Mouse (Mus musculus): ENCODE results near the gene Tiam1. TPM values are rescaled to one million over a fixed set of nuclear protein-coding genes. Genes with fewer than 3 reads are reported as not detected.
A peak's percentile ranks its signal among the peaks of the same experiment; 100 is the strongest.

The Tiam1 gene
- polyA plus RNA-seq, 1 experiment from 2014 or later, result 11.5 TPM

DNA sequence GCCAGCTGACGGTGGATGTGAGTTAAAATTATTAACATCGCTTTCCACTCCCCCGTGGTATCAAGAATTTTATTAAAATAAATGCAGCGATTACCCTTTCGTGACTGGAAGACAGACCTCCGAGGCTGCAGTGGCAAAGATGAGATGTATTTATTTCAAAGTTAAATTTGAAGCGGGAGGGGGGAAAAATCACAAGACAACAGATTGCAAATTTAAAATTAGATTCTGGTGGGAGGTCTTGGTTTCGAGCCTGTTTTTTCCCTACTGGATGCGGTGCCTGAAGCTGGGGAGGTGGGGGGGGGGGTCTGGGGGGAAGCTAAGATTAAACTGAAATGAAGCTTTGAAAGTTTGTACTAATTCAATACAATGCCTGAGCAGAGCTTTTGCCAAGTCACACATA lies 235.9 kb downstream of the Tiam1 start:
- Histone ChIP-seq H3K9ac (replicated peaks; ENCODE audit: low read length) (no peak overlapping the region), H3K27me3 (ENCODE audit: insufficient read depth, low read length) (no peaks in the 10 kb centered on the region), H3K4me3 (ENCODE audit: low read length) (no peak overlapping the region), H3K27ac (ENCODE audit: low read length) (no peak overlapping the region), H3K9me3 (ENCODE audit: low read length) (no peaks in the 10 kb centered on the region), H3K4me2 (replicated peaks; ENCODE audit: low read depth, low read length) (no peak overlapping the region), H3K36me3 (ENCODE audit: insufficient read depth, low read length) (no peaks in the 10 kb centered on the region), H3K4me1 (ENCODE audit: insufficient read depth, low read length) (peaks cover 4% of the 10 kb centered on the region; the same call in 1 of the 2 replicates)
- ATAC-seq (ENCODE audit: low FRiP score, low TSS enrichment), result no peak
- WGBS, result 66% methylated on average over 9 of the region's 9 CpGs

DNA sequence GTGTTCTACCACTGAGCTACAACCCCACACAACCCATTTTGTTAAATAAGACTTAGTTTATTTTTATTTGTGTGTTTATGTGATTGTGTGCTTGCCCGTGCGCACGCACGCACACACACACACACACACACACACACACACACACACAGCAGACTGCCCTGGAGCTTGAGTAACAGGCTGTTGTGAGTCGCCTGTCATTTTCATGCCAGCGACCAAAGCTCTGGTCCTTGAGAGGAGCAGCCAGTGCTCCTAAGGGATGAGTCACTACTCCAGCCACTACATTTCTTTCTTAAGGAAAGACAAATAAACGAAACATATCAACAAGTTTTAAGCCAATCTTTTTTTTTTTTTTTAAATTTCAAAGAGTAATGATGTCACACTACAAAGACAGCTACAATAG lies 236.7 kb downstream of the Tiam1 start:
- Histone ChIP-seq H3K9ac (replicated peaks; ENCODE audit: low read length) (no peak overlapping the region), H3K9me3 (ENCODE audit: low read length) (no peaks in the 10 kb centered on the region), H3K4me1 (ENCODE audit: insufficient read depth, low read length) (peaks cover 3% of the 10 kb centered on the region), H3K27me3 (ENCODE audit: insufficient read depth, low read length) (no peaks in the 10 kb centered on the region), H3K36me3 (ENCODE audit: insufficient read depth, low read length) (no peaks in the 10 kb centered on the region), H3K4me3 (ENCODE audit: low read length) (no peak overlapping the region), H3K4me2 (replicated peaks; ENCODE audit: low read depth, low read length) (no peak overlapping the region), H3K27ac (ENCODE audit: low read length) (no peak overlapping the region)
- no peak for ATAC-seq (ENCODE audit: low FRiP score, low TSS enrichment)
- WGBS, result 91% methylated on average over 7 of the region's 7 CpGs

DNA sequence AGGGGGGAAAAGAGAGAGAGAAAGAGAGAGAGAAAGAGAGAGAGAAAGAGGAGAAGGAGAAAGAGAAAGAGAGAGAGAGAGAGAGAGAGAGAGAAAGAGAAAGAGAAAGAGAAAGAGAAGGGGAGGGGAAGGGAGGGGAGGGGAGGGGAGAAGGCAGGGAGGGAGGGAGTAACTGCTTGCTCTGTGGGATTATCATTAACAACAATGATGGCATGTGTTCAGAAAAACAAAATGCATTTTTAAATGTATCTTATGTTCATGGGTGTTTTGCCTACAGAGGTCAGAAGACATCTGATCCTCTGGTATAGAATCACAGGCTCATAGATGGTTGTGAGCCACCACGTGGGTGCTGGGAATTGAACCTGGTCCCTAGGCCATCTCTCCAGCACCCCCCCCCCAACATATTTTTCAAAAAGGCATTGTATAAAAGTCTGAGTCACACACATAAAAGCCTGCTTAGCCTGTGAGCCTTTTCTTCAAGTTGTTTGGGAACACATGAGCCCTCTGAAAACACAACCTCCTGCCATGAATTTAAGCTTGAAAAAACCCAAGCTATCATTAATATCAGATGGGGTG lies 237.8 kb downstream of the Tiam1 start:
- WGBS, result 83% methylated on average over 1 of the region's 1 CpGs
- H3K4me1 ChIP-seq (ENCODE audit: insufficient read depth, low read length), result peaks cover 4% of the 10 kb centered on the region; the same call in 1 of the 2 replicates

GRCm38 (mm10) chr16:89904121-89904520 lies 239.4 kb downstream of the Tiam1 start:
- no peaks in the 10 kb centered on the region for H3K36me3 ChIP-seq (ENCODE audit: insufficient read depth, low read length)
- 96% methylated on average over 12 of the region's 12 CpGs for WGBS
- H3K4me2 ChIP-seq (replicated peaks; ENCODE audit: low read depth, low read length), result no peak overlapping the region
- no peak for ATAC-seq (ENCODE audit: low FRiP score, low TSS enrichment)
- peaks cover 7% of the 10 kb centered on the region; the same call in 1 of the 2 replicates for H3K4me1 ChIP-seq (ENCODE audit: insufficient read depth, low read length)
- H3K27ac ChIP-seq (ENCODE audit: low read length), result no peak overlapping the region
- no peaks in the 10 kb centered on the region for H3K9me3 ChIP-seq (ENCODE audit: low read length)
- H3K9ac ChIP-seq (replicated peaks; ENCODE audit: low read length), result no peak overlapping the region
- no peak overlapping the region for H3K4me3 ChIP-seq (ENCODE audit: low read length)
- H3K27me3 ChIP-seq (ENCODE audit: insufficient read depth, low read length), result no peaks in the 10 kb centered on the region

More for the DNA sequence above, 237.8 kb downstream of the Tiam1 start:
- Histone ChIP-seq H3K27ac (ENCODE audit: low read length) (no peak overlapping the region), H3K4me3 (ENCODE audit: low read length) (no peak overlapping the region), H3K9ac (replicated peaks; ENCODE audit: low read length) (no peak overlapping the region), H3K9me3 (ENCODE audit: low read length) (no peaks in the 10 kb centered on the region), H3K4me2 (replicated peaks; ENCODE audit: low read depth, low read length) (no peak overlapping the region), H3K36me3 (ENCODE audit: insufficient read depth, low read length) (no peaks in the 10 kb centered on the region), H3K27me3 (ENCODE audit: insufficient read depth, low read length) (no peaks in the 10 kb centered on the region)
- ATAC-seq (ENCODE audit: low FRiP score, low TSS enrichment), result no peak

DNA sequence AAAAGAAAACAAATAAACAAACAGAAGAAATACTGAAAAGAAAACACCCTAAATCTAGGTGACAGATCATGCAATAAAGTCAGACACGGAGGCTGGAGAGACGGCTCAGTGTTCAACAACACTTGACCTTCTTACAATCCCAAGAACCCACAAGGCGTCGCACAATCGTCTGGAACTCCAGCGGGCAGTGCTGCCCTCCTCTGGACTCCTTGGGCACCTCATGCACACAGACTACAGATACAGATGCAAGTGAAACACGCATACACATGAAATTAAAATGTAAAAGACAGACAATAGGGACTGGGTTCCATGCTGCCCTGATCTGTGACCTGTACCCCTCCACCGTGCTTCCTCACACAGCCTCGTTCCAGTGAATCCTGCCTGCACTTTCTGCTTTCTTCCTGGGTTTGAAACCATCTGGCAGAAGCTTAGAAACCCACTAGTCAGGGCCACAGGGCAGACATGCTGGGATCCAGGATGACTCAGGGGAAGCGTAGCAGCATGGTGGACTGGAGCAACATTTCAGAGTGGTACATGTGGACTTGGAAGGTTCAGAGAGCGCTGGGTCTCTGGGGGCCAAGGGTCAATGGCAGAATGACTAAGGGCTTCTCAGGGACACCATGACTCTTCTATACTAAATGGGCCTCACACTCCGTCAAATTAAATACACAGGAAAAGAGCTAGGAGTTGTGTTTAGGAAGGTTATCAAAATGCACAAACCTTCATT lies 240.8 kb downstream of the Tiam1 start:
- Histone ChIP-seq H3K4me1 (ENCODE audit: insufficient read depth, low read length) (peaks cover 7% of the 10 kb centered on the region; the same call in 1 of the 2 replicates), H3K9me3 (ENCODE audit: low read length) (no peaks in the 10 kb centered on the region), H3K4me2 (replicated peaks; ENCODE audit: low read depth, low read length) (no peak overlapping the region), H3K27ac (ENCODE audit: low read length) (no peak overlapping the region), H3K4me3 (ENCODE audit: low read length) (no peak overlapping the region), H3K9ac (replicated peaks; ENCODE audit: low read length) (no peak overlapping the region), H3K36me3 (ENCODE audit: insufficient read depth, low read length) (peaks cover 4% of the 10 kb centered on the region), H3K27me3 (ENCODE audit: insufficient read depth, low read length) (no peaks in the 10 kb centered on the region)
- WGBS, result 69% methylated on average over 12 of the region's 12 CpGs
- ATAC-seq (ENCODE audit: low FRiP score, low TSS enrichment), result 0 out of 2 replicates have a peak, but pooled peaks have one; percentile 24

GRCm38 (mm10) chr16:89900681-89901080 lies 242.9 kb downstream of the Tiam1 start:
- Histone ChIP-seq H3K9ac (replicated peaks; ENCODE audit: low read length) (no peak overlapping the region), H3K36me3 (ENCODE audit: insufficient read depth, low read length) (peaks cover 10% of the 10 kb centered on the region), H3K4me1 (ENCODE audit: insufficient read depth, low read length) (peaks cover 7% of the 10 kb centered on the region; the same call in 1 of the 2 replicates), H3K27me3 (ENCODE audit: insufficient read depth, low read length) (no peaks in the 10 kb centered on the region), H3K4me2 (replicated peaks; ENCODE audit: low read depth, low read length) (no peak overlapping the region), H3K9me3 (ENCODE audit: low read length) (no peaks in the 10 kb centered on the region), H3K4me3 (ENCODE audit: low read length) (no peak overlapping the region), H3K27ac (ENCODE audit: low read length) (no peak overlapping the region)
- 26% methylated on average over 8 of the region's 8 CpGs for WGBS
- ATAC-seq (ENCODE audit: low FRiP score, low TSS enrichment), result no peak

- H3K27ac ChIP-seq (ENCODE audit: low read length), result no peak overlapping the region
- H3K9me3 ChIP-seq (ENCODE audit: low read length), result no peaks in the 10 kb centered on the region
- 58% methylated on average over 9 of the region's 9 CpGs for WGBS
- H3K36me3 ChIP-seq (ENCODE audit: insufficient read depth, low read length), result peaks cover 10% of the 10 kb centered on the region
- no peak overlapping the region for H3K4me3 ChIP-seq (ENCODE audit: low read length)
- no peak for ATAC-seq (ENCODE audit: low FRiP score, low TSS enrichment)
- no peak overlapping the region for H3K9ac ChIP-seq (replicated peaks; ENCODE audit: low read length)
- H3K27me3 ChIP-seq (ENCODE audit: insufficient read depth, low read length), result no peaks in the 10 kb centered on the region
- peaks cover 7% of the 10 kb centered on the region; the same call in 1 of the 2 replicates for H3K4me1 ChIP-seq (ENCODE audit: insufficient read depth, low read length)
- H3K4me2 ChIP-seq (replicated peaks; ENCODE audit: low read depth, low read length), result no peak overlapping the region
These were observed 244.4 kb downstream of the Tiam1 start for GRCm38 (mm10) chr16:89899192-89899591.

- no peak overlapping the region for H3K4me3 ChIP-seq (ENCODE audit: low read length)
- 89% methylated on average over 14 of the region's 14 CpGs for WGBS
- no peak overlapping the region for H3K27ac ChIP-seq (ENCODE audit: low read length)
- no peaks in the 10 kb centered on the region for H3K27me3 ChIP-seq (ENCODE audit: insufficient read depth, low read length)
- peaks cover 13% of the 10 kb centered on the region for H3K36me3 ChIP-seq (ENCODE audit: insufficient read depth, low read length)
- H3K9me3 ChIP-seq (ENCODE audit: low read length), result no peaks in the 10 kb centered on the region
- no peak for ATAC-seq (ENCODE audit: low FRiP score, low TSS enrichment)
- no peak overlapping the region for H3K9ac ChIP-seq (replicated peaks; ENCODE audit: low read length)
- H3K4me2 ChIP-seq (replicated peaks; ENCODE audit: low read depth, low read length), result no peak overlapping the region
- peaks cover 7% of the 10 kb centered on the region; the same call in 1 of the 2 replicates for H3K4me1 ChIP-seq (ENCODE audit: insufficient read depth, low read length)
These were observed 245.3 kb downstream of the Tiam1 start for GRCm38 (mm10) chr16:89898299-89898625.

DNA sequence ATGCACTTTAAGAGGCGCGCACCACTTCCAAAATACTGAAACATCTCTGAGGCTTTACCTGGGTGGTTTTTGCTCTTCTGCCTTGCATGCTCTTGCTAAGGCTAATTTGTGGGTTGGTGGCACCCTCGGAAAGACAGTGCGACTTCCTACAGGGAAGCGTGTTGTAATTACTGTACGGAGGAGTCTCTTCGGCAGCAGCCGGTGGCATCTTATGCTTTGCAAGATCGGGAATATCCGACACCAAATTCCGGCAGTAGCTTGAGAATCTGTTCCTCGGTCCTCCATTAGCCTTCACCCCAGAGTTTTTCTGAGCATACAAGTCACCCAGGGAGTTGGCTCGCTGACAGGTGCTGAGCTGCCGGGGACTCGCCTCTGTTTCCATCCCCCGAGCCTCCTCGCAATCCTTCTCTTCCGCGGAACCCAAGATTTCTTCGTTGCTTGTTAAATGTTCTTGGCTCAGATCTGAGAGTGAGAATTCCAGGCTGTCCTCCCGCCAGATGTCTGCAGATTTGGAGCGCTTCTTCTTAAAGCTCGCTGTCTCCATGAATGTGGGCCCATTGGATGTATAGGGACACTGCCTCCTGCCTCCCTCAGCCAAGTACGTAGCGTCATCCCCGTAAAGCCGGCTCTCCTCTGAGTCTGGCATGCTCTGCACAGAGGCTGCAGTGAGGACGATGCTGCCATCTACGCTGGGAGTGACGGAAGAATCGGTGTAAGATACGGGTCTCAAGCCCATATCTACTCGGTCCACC lies 245.8 kb downstream of the Tiam1 start:
- Histone ChIP-seq H3K4me3 (ENCODE audit: low read length) (no peak overlapping the region), H3K27me3 (ENCODE audit: insufficient read depth, low read length) (no peaks in the 10 kb centered on the region), H3K36me3 (ENCODE audit: insufficient read depth, low read length) (peaks cover 13% of the 10 kb centered on the region), H3K4me2 (replicated peaks; ENCODE audit: low read depth, low read length) (no peak overlapping the region), H3K9ac (replicated peaks; ENCODE audit: low read length) (no peak overlapping the region), H3K27ac (ENCODE audit: low read length) (no peak overlapping the region), H3K9me3 (ENCODE audit: low read length) (no peaks in the 10 kb centered on the region), H3K4me1 (ENCODE audit: insufficient read depth, low read length) (peaks cover 7% of the 10 kb centered on the region; the same call in 1 of the 2 replicates)
- no peak for ATAC-seq (ENCODE audit: low FRiP score, low TSS enrichment)
- 90% methylated on average over 33 of the region's 33 CpGs for WGBS
